Mouse (Mus musculus) CH12.LX (cell line): ENCODE measurements around the gene P4ha1.
"Not testable (repeated sequence)": the region's sequence is repeated elsewhere in the genome, so short reads cannot be mapped to it uniquely, and the experiment has no call there.

ENCODE experiments used
- BHLHE40 ChIP-seq: IDR thresholded peaks from 2 replicates; pipeline ENCODE4 v1.6.1; 2011; ENCODE audit warnings: mild to moderate bottlenecking, low read depth, low read length, improper control_type of control experiment
- CTCF ChIP-seq, 2 experiments: IDR thresholded peaks in 1 of 2; conservative IDR thresholded peaks in 1 of 2; 2 replicates each; pipeline ENCODE4 v1.5.1; 2011 to 2012; ENCODE audit warnings: low read depth in 2 of 2, low read length in 2 of 2, improper control_type of control experiment in 1 of 2, inconsistent platforms in 1 of 2, mild to moderate bottlenecking in 1 of 2, moderate library complexity in 1 of 2
- EP300 ChIP-seq: IDR thresholded peaks from 2 replicates; pipeline ENCODE4 v1.6.1; 2011; ENCODE audit warnings: low read length, improper control_type of control experiment
- HCFC1 ChIP-seq: IDR thresholded peaks from 2 replicates; pipeline ENCODE4 v1.6.1; 2012; ENCODE audit warnings: low read depth, mild to moderate bottlenecking, inconsistent platforms, low read length, improper control_type of control experiment
- POLR2A ChIP-seq: IDR thresholded peaks from 2 replicates; pipeline ENCODE4 v1.6.1; 2011; ENCODE audit warnings: low read depth, mild to moderate bottlenecking, improper control_type of control experiment, low read length
- TBP ChIP-seq: conservative IDR thresholded peaks from 2 replicates; pipeline ENCODE4 v1.6.1; 2011; ENCODE audit warnings: low read depth, low read length, improper control_type of control experiment
- USF2 ChIP-seq: conservative IDR thresholded peaks from 2 replicates; pipeline ENCODE4 v1.6.1; 2011; ENCODE audit warnings: low read depth, low read length, improper control_type of control experiment
- ZKSCAN1 ChIP-seq: IDR thresholded peaks from 2 replicates; pipeline ENCODE4 v1.6.1; 2012; ENCODE audit warnings: low read depth, inconsistent platforms, low read length, improper control_type of control experiment, borderline replicate concordance

- not testable (repeated sequence) for TF ChIP-seq BHLHE40; TBP; USF2; EP300; CTCF (conservative IDR thresholded peaks at IDR 0.05 in 1 of 2, IDR thresholded peaks at IDR 0.05 in 1 of 2; ENCODE audit: low read depth in 2 of 2, low read length in 2 of 2); HCFC1; POLR2A; ZKSCAN1
These were observed 58.5 kb downstream of the P4ha1 start for GRCm38 (mm10) chr10:59381563-59381962.
